Mouse (Mus musculus) skeletal muscle tissue, adult 2 months (tissue): ENCODE results near the gene Smim15.

Source experiments
- DNase-seq: peaks from one replicate; pipeline ENCODE4 v3.0.0-alpha.2; 2012; ENCODE audit warnings: low read depth, low spot score

Smim15 gene

GRCm38 (mm10) chr13:108062900-108063299, 18.7 kb downstream of the Smim15 start:
- no peak for DNase-seq

GRCm38 (mm10) chr13:108063374-108064134, 19.3 kb downstream of the Smim15 start:
- no peak for DNase-seq

DNA sequence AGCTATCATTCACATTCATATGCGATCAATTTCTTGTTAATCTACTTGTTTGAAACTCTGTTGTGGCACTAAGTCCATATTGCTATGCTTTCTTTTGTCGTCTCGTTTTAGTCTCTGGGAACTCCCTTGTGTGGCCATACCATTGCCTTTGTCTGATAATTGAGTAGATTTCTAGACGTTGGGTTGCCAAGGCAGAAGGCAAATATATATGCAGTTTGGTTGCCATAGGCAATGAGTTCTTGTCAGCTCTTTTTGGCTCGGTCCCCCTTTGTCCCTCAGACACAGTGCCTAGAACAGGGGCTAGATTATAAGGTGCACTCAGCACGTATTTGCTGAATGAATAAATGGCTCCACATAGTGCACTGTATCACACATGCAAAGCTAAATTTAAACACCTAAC, 20.1 kb downstream of the Smim15 start:
- no peak for DNase-seq

- no peak for DNase-seq
Observed at GRCm38 (mm10) chr13:108066021-108066420, 21.8 kb downstream of the Smim15 start.

GRCm38 (mm10) chr13:108069151-108069550, 24.9 kb downstream of the Smim15 start:
- no peak for DNase-seq

- DNase-seq: no peak
Observed at GRCm38 (mm10) chr13:108070171-108070570, 25.9 kb downstream of the Smim15 start.

GRCm38 (mm10) chr13:108077476-108077875, 33.2 kb downstream of the Smim15 start:
- no peak for DNase-seq

- no peak for DNase-seq
Observed at GRCm38 (mm10) chr13:108077901-108078300, 33.7 kb downstream of the Smim15 start.

DNA sequence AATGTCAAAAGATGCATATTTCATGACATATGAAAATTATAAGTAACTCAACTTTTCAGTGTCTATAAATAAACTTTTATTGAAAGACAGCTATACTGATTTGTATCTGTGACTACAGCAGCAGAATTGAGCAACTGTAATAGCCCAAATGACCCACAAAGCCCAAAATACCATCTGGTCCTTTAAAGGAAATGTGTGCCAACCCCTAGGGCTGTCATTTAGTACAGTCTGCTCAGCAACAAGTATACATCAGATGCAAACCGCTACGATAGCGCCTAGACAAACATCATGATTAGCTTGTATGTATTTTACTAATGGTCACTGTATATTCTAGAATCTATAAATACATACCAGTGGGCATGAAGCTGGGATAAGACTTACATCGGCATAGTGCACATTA, 39.8 kb downstream of the Smim15 start:
- DNase-seq: no peak

DNA sequence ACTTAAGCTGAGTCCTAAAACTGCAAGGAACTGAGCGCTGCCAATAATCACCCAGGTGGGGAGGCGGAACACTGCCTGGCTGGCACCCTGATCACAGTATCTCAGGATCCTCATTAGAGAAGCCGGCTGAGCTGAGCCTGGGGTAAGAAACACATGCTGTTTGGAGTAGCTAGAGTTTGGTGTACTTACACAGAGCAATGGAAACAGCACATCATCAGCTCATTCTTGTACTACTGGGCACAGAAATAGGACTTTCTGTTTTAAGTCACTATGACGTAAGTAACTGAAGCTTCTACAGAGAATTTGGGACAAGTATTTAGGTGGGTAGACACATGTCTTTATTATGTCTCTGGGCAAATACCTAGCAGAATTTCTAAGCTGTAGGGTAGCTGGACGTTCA, 41.8 kb downstream of the Smim15 start:
- DNase-seq: no peak

GRCm38 (mm10) chr13:108086724-108087123, 42.5 kb downstream of the Smim15 start:
- DNase-seq: no peak

DNA sequence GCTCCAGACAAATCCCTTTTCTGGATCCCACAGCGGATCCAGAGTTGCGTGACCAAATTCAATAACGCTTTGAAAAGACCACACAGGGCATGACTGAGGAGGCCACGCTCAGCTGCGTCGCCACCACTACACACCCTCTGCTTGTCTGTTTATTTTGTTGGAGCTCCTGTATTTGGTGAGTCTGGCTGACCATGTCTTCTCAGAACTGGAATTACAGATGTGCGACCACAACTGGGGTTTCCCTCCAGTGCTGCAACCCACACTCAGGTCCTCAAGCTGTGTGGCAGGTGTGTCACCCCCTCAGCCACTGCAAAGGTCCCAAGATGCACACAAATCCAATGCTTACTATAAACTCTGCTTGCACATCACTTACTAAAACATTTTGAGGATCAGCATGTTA, 48.0 kb downstream of the Smim15 start:
- no peak for DNase-seq

- DNase-seq: no peak
Observed at GRCm38 (mm10) chr13:108094681-108095080, 50.4 kb downstream of the Smim15 start.

- peak; percentile 51 for DNase-seq
Observed at GRCm38 (mm10) chr13:108095617-108096016, 51.4 kb downstream of the Smim15 start.

DNA sequence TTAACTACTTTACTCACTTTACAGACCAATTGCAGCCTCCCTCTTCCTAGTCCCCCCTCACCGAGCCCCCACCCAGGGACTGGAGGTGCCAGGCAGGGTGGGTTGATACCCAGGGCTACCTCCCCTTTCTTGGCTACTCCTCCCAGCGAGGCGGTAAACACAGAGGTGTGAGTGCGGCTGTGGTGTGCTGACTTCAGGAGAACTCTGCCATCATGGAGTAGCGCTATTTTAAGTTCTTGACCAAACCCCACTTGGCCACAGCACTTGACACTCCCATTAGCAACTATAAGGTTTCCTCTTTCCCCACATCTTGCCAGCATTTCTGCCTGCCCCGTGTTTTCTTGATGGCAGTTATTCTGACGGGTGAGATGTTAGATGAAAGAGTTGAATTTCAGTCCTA, 52.2 kb downstream of the Smim15 start:
- DNase-seq: peak; percentile 62
